Mouse (Mus musculus) embryo, embryonic 11.5 days (tissue): Measurements from ENCODE around the gene Creb5.

Experiments
- DNase-seq: peaks from one replicate; pipeline ENCODE4 v3.0.0-alpha.2; 2012; ENCODE audit warnings: low read depth, low spot score

The Creb5 gene

DNA sequence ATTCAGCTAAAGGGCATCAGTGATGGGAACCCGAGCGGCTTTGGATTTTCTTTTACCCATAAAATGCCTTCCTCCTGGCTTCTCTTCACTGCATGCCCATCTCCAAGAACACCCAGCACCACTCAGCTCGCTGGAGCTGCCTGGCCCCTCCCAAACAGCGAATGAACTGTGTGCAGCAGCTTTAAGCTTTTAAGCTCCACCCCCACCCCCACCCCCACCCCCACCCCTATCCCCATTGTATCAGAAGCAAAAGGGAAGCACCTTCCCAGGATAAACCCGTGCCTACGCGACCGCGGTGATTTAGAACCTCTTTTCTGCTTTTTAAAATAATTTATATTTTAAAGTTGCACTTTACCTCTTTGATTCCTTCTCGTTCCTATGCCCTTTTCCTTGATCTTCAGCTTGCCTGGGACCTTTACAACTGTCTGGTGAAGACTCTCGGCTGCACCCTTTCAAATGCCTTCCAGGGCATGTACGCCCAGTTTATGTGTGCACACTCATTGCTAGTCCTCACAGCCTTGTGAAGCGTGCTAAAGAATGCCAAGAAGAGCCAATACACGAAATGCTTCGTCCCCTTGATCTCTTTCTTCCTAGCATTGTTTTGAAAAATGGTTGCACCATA is 411.2 kb downstream of the Creb5 start:
- no peak for DNase-seq

DNA sequence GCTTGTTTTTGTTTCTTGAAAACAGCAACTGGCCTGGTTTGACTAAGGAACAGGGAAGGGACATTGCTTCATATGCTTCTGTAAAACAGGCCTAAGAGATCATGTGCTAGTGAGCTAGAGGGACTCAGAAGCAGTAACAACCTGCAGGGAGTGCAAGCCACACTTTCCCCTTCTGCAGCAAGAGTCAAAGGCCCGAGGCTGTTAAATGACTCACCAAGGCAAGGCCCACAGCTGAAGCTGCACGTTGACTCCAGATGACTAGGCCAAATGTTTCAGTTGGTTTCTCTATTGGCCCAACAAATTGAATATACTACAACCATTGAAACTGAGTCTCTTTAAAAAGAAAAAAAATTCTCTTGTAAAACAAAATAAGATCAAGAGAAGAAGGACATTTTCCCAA is 417.4 kb downstream of the Creb5 start:
- no peak for DNase-seq

DNA sequence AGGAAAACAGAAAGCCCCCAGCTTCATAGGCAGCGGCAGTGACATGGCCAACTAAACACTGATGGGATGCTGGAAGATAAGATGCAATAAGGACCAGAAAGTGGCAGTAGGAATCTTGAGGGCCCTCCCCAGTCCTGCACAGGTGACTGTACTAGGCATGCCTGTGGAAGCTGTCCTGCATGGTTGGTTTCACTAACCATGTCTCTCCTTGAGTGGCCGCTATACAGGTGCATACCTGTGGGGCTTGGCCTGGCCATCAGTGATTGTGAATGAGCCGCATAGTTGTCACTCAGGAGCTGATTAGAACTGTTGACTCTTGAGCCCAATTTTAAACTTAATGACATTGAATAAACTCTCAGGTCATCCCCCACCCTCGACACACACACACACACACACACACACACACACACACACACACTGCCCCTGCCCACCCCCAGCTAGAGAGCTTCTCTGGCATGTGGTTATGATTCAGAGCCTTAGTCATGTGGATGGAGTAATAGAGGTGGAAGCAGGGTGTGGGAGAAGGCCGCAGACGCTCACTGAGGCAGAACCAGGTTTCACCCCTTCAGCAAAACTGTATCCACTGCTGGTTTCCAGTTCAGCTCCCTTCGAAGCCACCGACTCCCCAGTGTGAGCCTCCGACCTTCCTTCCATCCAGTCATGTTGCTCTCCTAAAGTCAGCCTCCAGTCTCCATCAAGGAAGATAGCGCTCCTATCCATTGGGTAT is 419.7 kb downstream of the Creb5 start:
- no peak for DNase-seq

DNA sequence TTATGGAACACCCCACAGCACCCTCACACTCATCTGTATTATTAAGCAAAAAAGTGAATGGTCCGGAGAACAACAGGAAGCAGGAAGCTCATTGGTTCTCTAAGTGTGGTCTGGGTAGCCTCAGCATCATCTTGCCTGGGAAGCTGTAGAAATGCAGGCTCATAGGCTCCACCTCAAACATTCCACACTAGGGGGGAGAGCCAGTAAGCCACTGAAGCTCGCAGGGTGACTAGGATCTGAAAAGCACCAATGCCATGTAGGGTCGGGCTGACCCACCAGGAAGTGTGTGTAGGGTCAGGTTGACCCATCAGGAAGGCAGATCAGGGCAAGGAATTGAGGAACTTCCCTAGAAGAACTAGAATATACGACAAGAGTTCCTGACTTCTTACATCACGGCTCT is 420.7 kb downstream of the Creb5 start:
- no peak for DNase-seq

DNA sequence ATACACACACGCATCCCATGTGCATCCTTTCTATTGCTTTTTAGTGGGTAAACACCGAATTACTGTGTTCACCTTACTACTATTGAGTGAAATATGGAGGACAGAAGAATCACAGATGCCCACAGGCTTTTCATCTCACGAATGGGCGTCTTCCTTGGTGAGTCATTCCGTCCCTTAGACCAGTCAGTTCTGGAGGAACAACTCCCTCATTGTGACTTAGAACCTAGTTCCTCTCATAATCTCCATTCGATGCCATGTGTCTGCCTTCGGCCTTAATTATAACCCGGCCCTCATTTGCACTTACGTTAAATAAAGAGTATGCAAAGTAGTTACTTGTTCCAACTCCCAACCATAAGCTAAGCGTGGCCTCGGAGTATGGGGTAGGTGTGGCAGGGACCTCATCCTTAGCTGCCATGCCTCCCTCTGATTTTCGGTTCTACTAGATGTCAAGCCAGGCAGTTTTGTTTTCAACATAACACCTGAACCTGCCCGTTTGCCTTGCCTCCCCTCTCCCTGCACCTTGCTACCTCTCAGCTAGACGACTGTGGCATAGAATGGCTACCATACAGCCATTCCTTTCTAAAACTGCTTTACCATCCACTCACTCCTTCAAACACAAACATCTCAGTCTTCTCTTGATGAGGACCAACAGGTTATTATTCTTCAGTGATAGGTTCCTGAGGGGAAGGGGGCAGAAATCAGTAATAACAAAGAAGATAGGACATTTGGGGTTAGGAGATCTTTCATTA is 422.8 kb downstream of the Creb5 start:
- no peak for DNase-seq

DNA sequence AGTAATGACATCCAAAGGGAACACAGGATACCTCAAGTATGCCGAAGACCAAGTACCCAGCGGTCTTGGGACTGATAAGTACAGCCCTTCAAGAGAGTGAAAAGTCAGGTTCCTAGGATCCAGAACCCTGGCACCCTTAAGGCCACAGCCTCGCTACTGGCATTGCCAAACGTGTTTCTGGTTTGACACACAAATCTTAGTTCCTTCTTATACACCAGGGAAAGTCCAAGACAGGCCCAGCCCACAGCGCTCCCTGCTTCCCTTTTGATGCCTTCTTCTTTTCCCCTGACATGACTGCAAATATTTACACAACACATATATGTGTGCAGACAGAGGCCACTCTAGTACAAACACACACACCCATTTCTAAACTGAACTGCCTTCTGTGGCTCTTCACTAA is 423.5 kb downstream of the Creb5 start:
- no peak for DNase-seq

DNA sequence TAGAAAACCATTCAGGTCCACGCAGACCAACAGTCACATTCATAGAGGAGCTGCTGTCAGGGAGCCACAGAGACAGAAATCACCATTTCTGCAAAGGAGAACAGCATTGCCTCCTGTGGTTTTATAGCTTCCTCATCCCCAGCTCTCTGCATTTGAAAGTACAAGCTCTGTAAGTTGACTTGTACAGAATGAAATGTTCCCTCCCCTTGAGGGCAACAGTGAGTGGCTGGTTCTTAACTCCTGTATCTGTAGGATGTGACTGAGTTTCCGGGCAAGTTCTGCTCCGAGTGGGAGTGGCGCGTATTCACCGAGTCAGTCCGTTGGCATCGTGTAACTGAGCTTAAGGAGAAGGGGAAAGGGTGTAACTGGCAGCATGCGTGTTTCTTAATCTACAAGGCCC is 426.1 kb downstream of the Creb5 start:
- DNase-seq = no peak

DNA sequence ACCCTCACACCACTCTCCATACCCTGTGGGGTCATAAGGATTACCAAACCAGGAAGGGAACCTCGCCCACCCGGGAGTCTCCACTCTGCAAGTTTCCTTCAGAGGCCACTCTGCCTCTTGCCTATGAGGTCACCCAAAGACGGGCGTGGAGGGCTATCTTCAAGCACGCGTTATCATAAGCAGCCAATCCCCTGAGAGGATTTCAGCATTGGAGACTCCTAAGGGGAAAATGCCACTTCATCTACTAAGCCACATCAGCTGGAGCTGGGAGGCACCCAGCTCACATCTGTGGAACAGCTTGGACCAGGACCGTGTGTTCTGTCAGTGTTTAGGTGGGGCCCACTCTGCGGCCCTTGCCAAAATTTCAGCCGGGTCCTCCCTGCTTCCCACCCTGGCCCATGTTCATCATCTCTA is 427.8 kb downstream of the Creb5 start:
- no peak for DNase-seq

DNA sequence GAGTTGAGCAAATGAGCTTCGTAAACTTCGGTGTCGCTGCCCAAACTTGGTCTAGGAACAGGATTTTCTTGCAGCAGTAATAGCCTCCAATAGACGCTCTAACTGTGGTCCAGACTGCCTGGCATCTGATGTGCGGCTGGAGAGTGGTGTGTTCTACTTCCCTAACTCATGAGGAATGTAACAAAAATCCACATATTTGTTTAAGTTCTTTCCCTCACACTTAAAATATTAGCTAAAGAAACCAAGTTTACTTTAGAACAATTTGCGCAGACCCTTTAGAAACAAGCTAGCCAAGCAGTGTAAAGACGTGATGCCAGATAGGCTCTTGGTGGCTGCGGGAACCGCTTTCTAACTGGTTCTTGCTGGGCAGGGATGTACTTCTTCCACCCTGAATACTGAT is 428.9 kb downstream of the Creb5 start:
- no peak for DNase-seq

DNA sequence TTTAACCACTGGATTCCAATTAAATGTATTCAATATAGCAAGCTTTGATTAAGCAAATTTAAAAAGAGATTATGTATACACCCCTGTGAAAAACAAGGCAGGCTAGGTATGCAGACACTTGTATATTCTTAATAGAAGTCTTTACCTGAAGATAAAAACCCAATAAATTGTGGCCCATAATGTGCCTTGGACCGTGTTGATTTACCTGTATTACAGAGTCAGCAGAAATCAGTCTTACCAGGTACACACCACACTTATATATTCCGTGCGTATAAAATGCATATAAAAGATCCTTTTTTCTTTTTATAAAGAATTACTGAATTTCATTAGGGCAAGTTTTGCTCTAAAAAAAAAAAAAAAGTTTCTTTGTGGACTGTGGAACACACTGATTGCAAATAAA is 432.9 kb downstream of the Creb5 start:
- no peak for DNase-seq

DNA sequence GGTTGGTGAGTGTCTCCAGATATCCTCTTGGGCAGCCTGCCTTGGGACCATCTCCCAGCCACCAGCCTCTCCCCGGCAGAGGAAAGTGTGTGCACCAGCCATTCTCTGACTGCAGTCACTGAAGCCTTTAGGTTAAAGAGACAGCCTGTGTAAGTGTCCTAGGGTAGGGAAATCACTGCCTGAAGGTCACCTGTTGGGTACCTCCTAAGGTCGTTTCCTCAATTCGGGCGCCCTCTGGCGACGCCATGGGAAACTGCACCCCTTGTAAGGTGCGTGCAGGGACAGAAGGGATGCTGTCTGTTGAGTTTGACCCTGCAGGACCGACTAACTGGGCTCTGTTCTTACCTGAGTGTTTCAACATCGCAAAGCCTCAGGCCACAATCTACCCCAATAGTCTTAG is 434.5 kb downstream of the Creb5 start:
- DNase-seq = peak; percentile 42

DNA sequence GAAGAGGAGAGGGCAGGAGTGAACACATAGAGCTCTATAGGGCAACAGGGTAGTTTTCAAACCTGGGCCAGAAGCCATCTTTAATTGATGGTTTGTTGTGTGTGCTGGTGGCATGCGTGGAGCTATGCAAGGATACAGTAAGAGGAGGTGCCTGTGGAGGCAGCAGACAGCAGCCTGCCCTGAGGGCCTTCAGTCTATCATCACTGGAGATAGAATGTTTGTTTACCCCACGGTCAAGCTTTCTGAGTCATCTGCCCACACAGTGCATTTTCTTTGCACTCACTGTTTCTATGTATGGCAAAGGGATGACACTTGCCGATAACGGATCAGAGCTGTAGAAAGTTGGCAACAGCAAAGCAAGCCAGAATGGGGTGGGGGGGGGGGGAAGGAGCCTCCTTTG is 435.6 kb downstream of the Creb5 start:
- no peak for DNase-seq

DNA sequence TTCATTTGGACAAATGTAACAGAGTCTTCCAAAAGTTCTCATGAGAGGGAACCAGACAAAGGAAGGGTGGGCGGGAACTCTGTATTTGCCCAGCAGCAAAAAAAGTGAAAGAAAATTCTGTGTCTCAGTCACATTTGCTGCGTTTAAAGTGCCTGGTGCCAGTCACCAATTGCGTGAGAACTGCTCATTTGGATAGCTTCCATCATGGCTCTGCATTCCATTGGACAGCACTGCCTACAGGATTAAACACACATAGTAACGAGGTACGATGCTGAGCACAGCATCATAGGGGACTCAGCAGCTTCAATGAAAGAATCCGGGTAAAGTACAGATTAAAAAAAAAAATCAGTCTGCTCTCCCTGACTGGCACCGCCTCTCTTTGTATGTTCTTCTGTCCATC is 443.4 kb downstream of the Creb5 start:
- no peak for DNase-seq

DNA sequence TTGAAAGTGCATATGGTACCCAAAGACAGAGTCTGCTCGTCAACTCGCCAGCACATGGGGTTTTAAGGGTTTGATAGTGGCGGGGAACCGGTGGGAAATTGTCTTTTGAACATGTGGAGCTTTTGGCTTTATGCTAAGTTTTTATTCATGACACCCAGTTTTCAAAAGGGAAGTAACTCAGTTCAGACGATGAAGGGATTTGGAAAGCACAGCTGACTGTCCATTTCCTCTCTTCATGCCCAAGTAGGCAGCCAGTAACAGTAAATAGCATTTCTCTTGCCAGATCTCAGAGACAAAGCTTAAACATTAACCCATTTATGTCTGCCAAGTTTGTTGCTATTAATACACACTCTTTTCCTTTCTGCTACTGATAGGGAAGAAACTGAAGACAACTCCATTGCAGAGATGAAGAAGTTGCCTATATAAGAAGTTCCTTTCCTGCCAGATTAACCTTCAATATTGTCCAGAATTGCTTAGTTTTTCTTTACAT is 444.0 kb downstream of the Creb5 start:
- DNase-seq = no peak

DNA sequence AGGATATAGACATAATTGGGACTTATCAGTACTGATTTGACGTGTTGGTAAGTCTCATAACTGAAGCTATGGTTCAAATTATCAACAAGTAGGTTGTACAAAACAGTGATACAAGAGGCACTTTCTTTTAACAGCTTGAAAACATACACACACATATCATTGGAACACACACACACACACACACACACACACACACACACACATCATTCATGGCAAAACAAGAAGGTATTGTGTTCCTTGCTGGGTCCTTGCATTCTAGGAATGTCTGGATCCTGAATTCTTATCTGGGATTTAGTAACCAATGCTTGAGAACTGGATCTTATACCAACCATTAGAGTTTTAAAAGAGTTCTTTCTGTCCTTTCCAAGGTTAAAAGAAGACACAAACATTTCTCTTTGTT is 446.5 kb downstream of the Creb5 start:
- no peak for DNase-seq

DNA sequence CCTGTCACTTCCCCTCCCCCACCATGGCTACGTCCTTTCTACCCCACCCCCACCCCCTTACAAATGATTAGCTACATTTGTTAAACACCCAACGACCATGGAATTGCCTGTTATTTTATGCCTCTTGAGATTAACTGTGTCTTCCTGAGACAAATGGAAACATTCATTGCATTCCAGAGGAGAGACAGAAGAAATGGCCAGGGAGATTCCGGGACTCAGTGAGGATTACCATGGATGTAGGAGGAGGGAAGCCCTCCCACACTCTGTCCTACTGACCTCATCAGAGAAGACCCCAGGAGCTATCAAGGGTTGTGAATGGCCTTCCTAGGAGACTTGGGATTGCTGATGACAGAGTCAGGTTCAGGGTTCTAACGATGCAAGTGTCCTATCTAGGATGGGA is 446.9 kb downstream of the Creb5 start:
- DNase-seq = no peak

DNA sequence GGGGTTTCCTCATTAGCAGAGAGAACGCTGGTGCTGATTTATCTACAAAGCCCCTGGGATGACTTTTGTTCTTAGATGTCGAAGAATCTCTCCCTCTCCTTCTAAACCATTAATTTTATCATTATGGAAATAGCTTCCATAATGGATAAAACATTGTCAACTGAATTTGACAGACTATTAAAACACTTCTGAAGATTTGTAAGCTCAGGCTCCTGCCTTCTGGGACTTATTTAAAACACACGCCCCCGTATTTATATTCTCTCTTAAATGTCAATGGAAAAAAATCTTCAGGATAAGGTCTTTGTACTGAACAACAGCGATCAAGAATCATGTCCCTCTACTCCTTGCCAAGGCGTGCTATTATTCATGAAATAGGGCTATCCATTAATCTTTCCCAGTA is 448.6 kb downstream of the Creb5 start:
- DNase-seq = no peak

DNA sequence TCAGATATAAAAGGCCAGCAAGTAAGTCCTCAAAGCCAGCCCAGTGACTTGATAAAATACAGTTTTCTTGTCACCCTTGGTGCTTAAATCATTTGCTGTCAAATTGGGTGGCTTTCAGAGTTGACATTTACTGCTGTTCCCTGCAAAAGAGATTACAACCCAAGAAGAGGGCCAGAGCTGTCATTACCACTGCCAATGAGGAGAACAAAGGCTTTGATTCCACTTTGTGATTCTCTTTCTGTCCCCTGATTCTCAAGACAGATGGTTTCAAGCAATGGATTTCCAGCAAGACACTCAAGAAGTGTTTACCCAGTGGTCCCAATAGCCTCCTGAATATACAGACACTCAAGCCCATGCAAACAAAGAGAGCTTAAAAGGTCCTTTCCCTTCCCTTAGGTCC is 451.1 kb downstream of the Creb5 start:
- DNase-seq = no peak

DNA sequence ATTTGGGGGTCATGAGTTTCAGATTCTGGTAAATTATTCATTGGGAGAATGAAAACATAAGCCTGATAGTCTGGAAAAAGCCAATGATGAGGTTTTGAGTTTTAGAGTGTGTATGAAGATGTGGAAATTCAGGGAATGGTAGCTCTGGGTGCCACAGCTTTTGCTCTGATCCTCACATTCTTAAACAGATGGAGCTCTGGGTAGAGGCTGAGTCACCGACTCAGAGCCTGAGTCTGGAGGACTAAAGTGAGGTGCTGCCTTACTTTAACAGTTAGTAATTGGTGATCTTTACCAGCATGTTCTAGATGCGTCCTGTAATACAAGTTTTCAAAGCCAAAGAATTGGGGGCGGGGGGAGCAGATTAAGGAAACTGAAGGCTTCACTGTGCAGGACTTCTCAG is 454.2 kb downstream of the Creb5 start:
- no peak for DNase-seq
